Mouse (Mus musculus) cortical plate, adult 2 months (tissue): ENCODE measurements around the gene Kif23.

Experiments used
- CTCF ChIP-seq: fragments of 200-500 bp; IDR thresholded peaks from 2 replicates; pipeline ENCODE4 v1.5.1; 2011; ENCODE audit warnings: mild to moderate bottlenecking, control low read depth, low read length; ENCODE audit not compliant: insufficient read depth; ENCODE audit errors: extremely low read depth
- POLR2A ChIP-seq: fragments of 200-500 bp; IDR thresholded peaks from 2 replicates; pipeline ENCODE4 v1.6.1; 2011; ENCODE audit warnings: mild to moderate bottlenecking, low read length, control low read depth; ENCODE audit not compliant: insufficient read depth; ENCODE audit errors: extremely low read depth

DNA sequence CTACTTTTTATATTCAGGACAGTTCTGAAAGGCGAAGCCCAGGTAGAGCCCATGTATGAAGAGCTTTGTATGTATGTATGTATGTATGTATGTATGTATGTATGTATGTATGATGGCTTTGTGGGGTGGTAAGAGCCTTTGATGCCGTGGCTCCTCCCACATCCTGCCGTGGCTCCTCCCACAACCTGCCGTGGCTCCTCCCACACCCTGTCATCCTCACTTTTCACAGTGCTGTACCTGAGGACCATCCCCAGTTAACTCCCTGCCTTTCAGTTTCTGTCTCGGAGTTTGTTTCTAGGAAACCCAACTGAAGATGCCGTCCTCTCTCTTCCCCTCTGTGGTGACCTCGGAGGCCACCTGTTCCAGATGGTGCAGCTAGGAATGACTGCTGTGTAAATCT, 39.5 kb upstream of the Kif23 start:
- TF ChIP-seq CTCF (no peak), POLR2A (no peak)
